Mouse (Mus musculus): Measurements from ENCODE around the gene Slc7a10.

The Slc7a10 gene

DNA sequence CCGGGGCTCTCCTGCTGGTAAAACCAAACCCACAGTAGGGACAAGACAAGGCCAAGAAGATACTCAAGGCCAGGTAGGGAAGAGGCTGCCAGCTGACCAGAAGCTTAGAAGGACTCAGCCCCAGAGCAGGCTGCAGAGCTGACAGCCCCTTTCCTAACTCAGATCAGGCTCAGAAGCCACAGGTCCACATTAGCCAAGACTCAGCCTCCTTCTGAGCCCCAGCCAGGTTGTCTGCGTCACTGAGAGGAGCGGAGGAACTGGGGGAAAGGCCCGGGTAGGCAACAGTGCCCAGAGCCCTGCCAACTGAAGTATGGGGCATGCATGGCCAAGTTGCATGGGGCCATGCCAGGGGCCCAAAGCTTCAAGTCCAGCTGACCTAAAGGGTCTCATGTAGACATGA lies 13.7 kb upstream of the Slc7a10 start:
- no peak for DNase-seq (ENCODE audit: low read depth, low spot score)

DNA sequence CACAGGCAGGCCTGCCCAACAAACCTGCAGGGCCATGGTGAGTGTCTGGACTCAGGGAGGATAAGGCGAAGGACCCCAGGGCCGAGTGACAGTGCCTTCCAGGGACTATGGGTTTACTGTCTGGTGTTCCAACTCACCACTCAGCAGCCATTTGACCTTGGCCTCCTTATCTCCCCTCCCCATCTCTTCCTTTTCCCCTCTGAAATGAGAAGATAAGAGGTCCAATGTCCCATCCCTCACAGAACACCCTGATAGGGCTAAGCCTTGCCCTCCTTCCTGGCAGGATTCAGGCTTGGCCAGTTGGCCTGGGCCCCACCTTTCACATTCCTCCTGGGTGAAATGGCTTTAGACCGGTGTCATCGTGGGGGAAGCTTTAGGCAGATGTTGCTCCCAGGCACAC lies 10.7 kb upstream of the Slc7a10 start:
- no peak for DNase-seq (ENCODE audit: low read depth, low spot score)

DNA sequence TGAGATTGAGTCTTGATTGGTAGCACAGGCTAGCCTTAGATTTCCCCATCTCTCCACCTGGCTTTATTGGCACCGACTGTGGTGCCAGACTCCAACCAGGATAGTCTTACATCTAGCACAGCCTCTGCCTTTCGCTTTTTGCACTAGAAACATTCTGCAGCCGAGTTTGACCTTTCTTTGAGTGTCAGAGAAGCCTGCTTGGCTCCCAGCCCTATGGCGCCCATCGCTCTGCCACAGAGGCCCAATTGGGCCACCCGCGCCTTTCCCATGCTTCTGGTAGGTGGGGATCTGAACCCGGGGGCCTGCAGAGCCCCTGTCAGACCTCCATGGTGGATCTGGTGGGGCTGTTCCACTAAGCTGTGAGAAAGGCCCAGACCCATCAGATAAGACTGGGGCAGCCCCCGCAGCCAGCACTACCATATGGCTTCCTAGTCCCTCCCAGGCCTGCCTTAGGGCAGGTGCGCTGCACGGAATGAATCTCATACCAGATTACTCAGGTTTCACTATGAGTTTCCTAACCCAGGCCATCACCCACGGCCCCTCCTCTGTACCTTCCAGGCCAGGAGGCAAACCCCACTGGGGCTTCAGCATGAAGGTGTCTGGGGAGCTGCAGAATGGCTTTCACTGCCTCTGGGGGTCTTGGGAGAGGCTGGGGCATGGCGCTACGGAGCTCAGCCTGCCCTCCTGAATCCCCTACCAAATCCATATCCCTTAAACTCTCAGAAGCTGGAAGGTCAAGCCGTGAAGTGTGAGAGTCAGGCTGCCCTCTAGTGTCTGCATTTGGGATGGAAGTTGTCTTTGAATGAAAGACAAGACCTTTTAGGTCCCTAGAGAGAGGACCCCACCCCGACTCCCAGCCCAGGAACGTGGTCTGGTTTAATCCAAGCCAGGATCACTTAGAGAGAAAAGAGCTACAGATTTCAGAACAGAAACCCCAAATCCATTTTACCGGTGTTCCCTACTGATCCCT lies 9.5 kb upstream of the Slc7a10 start:
- peak; percentile 47 for DNase-seq (ENCODE audit: low read depth, low spot score)

DNA sequence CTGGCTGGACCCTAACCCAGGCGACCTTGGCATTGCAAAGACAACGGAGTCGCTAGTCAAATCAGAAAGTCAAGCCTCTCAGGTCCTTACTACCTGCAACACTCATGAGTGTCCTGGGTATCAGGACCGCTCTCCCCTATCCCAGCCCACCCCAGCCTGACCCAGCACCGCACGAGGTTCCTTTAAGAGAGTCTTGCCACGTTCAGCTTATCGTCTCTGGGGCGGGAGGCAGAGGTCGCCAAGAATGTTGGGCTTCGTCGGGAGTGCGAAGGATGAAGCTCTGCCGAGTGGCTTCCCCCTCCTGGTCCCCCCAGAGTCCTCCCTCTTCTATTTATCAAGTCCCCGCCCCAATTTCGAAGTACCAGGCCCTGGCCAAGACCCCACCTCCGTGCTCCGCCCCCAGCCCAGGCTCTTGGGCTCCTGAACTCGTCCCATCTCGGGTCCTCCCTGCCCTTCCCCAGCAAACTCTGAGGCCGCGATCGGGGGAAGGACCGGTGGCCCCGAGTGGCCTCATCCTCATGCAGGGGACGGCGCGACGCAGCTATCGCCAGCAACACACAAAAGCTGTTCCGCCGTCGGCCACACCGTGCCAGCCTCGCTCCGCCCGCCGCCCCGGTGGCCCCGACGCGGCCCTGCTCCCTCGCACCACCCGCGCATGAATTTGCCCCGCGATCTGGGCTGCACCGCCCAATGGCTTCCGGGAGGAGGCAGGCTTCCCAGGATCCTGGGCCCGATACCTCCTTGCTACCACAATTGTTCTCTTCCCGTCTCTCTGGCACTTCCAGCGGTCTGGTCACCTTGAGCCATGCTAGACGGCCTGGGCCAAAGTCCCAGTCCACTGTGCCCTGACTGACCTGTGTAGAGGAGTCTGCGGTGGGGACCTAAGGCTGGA lies 1.1 kb upstream of the Slc7a10 start:
- peak; percentile 18 for DNase-seq (ENCODE audit: low read depth, low spot score)

DNA sequence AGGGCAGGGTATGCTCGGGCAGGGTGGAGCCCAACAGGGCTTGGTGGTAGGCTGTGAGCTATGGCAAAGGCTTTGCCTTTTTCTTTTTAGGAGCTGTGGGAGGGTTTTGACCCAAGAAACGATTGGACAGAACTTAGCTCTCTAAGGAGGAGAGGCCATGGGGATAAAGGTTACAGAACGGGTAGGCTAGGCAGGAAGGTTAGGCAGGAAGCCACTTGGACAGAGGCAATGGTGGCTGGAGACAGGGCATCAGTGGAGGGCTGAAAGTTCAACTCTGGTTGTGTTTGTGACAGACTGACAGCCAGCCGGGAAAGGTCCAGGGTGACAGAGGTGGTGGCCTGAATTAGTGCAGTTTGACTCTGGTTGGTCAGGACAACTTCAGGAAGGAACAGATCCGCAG lies 3.5 kb downstream of the Slc7a10 start:
- no peak for DNase-seq (ENCODE audit: low read depth, low spot score)

DNA sequence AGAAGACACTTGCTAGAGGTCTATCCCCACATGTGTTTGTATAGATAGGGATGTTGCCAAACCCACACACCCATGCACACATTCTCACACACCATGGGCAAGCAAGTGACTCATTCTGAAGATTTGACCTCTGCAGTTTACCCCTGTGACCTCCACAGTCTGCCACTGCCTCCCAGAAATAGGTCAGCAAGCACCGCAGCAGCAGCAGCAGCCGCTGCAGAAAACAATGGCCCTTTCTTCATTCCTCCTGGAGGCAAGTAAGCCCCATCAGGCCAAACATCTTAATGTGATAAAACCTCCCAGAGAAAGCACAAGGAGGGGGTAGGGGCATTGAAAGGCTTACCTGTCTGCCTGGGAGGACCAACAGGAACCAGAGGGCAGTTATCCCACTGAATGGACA lies 5.1 kb downstream of the Slc7a10 start:
- DNase-seq (ENCODE audit: low read depth, low spot score), result no peak

DNA sequence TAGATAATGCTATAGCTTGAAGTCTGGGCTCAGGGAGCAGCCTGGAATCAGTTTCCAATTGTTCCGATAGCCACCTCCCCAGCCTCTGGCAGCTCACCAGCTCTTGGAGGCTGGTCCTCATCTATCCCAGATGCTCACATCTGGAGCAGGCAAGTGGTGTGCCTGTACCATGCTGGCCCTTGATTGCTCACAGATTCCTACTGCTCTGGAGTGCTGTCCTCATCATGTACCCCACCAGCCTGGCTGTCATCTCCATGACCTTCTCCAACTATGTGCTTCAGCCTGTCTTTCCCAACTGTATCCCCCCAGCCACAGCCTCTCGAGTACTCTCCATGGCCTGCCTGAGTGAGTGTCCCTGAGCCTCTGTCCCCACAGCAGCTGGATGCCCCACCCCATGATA lies 10.8 kb downstream of the Slc7a10 start:
- DNase-seq (ENCODE audit: low read depth, low spot score), result no peak

DNA sequence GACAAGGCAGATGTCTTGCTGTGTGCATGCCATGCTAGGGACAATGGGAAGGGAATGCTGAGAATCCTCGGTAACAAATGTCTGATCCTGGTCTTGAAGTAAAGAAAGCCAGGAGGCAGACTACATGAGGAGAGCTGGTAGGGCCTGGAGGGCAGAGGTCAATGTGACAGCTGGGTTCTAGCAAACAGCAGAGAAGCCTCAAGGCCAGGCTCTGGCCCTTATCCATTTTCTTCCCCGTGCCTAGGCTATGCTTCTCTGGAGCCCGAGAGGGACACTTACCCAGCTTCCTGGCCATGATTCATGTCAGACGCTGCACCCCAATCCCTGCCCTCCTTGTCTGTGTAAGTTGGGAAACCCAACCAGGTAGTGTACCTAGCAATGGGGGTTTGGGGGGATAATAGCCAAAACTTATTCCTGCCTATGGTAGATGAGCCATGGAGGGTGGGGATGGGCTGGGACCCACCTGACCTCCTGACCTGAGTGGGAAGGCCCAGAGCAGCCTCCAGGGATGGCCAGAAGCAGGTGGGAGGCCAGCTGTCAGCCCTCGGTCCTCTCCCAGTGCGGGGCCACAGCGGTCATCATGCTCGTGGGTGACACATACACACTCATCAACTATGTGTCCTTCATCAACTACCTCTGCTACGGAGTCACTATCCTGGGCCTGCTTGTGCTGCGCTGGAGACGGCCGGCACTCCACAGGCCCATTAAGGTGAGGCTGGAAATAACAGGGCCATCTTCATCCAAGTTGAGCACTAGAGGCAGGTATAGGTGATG lies 13.0 kb downstream of the Slc7a10 start:
- DNase-seq (ENCODE audit: low read depth, low spot score), result no peak

DNA sequence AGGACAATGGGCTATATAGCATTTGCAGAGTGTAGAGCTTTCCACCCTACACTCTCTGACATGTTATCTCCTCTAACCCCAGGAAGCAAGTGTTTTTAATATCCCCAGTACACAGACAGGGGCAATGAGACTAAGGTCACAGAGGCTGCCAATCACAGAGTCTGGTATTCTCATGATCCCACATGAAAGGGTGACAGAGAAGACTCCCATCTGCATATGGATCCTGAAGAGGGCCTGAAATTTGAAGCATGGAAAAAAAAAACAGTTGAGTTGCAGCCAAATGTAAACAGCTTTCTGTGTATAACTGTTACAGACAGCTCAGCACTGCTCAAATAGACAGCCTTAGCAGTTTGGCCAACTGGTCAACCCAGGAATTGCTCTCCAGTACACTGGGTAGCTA lies 13.6 kb downstream of the Slc7a10 start:
- no peak for DNase-seq (ENCODE audit: low read depth, low spot score)

DNA sequence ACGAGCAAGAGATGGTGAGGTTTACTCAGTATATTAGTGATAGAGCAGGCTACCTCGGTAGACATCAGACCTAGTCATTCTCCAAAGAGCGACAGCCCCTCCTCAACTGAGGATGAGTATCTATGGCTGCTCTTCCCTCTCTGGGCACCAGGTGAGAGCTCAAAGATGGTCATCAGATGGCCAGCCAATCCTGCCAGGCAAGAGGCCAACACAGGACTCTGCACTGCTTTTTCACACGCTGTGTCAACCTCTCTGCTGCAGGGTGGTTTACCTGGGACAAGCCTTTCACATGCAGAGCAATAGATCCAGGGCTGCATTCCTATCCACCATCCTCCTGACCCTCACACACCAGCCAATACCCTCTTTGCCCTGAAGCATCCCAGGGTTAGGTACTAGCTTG lies 25.6 kb downstream of the Slc7a10 start:
- peak; percentile 52 for DNase-seq (ENCODE audit: low read depth, low spot score)

DNA sequence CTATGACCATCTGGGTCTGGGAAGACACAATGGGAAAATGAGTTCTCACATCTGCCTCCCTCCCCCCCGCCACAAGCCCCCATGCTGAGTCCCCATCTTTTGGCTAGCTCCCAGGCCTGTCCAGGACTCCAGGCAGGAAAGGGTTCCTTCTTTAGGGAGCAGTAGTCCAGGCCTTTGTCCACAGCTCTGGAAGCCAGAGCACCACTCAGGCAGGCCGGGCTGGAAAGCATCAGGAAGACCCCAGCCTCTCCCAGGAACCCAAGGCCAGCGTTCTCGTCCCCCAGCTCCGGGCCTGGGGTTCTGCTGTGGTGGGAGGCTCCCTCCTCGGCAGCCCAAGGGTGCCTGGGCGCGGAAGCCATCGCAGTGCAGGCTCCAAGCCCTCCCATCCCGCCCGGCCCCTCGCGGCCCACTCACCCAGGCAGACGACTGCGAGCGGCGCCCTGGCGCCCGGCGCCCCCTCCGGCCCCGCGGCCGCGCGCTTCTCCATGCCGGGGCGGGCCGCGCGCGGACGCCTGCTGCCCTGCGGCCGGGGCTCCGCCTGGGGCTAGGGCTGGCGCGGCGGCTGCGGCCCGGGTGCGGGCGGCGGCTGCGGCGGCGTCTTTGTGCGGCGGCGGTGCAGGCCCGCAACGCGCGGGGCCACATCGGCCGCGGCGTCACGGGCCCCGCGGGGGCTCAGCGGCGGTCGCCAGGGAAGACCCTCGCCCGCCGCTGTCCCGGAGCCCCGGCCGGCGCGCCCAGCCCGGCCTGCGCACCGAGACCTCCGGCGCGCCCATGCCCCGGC lies 28.4 kb downstream of the Slc7a10 start:
- peak; percentile 34 for DNase-seq (ENCODE audit: low read depth, low spot score)

DNA sequence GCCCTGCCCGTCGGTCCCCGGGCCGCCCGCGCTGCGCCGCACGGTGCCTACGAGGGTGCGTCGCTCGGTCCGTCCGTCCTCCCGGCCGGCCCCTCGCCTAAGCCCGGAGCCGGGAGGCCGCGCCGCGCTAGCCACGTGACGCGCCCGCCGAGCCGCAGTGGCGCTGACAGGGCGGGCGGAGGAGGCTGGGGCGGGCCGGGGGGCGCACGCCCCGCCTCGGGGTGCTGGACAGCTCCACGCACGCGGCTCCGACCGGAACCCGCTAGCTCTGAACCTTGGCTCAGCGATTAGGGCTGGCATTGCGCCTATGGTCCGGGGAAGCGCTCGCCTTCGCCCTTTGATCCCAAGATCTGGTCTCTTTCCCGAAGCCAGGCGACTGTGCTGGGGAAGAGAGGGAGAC lies 29.0 kb downstream of the Slc7a10 start, which contains the start of gene Lrp3:
Lrp3 (minus strand) TSS at position 274 of the 400 bp plus-strand sequence.
- DNase-seq (ENCODE audit: low read depth, low spot score), result peak; percentile 86

DNA sequence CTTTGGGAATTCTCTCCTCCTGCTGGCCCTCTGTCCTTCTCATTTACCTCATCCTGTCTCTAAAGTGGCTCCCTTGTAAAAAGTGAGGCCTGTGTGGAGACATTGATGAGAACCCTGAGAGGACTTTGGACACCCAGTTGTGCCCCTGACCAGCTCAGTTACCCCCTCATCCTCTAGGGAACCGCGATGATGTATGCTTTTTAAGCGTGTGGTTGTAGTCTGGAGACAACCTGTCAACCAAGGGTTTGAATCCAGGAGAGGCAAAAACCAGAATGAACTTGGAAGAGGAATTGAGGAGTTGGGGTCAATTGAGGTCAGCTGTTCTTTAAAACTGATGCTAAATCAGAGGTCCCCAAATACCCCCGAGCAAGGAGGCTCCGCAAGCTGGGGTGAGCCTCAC lies 29.5 kb downstream of the Slc7a10 start:
- DNase-seq (ENCODE audit: low read depth, low spot score), result no peak

DNA sequence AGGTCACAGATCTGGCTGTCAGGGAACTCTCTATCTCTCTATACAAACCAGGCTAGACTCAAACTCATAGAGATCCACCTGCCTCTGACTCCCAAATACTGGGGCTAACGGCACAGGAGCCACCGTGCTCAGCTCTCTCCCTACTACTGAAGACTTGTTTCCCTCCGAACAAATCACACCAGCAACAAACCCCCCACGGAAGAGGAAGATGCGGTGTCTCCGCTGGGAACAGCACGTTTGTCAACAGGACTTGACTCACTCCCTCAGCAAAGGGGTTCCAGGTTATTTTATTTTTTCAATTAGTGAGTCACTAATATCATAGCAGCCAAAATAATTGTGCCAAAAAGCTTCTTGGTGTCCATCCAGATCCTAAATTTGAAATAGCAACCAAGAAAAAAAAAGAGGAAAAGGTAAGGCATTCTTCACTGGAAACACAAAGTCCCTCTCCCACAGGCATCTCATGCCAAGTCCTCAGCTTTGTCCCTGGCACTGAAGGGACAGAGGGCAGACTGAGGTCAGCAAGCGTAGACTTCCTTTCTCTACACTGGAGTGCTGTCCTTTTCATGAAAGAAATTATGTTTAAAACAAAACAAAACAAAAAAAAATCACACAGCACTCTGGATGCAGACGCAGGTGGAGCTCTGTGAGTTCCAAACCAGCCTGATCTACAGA lies 34.6 kb downstream of the Slc7a10 start:
- DNase-seq (ENCODE audit: low read depth, low spot score), result no peak

DNA sequence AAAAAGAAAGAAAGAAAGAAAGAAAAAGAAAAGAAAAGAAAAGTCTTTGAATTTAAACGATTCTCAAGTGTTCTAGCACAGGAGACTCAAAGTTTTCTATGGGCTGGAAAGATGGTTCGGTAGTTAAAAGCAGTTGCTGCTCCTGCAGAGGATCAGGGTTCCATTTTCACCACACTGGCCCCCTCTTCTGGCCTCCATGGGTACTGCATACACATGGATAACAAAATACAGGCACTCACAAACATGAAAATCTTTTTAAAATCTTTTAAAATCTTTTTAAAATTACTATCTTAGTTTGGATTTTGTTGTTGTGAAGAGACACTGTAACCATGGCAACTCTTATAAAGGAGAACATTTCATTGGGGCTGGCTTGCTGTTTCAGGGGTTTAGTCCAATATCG lies 44.1 kb downstream of the Slc7a10 start:
- DNase-seq (ENCODE audit: low read depth, low spot score), result no peak

DNA sequence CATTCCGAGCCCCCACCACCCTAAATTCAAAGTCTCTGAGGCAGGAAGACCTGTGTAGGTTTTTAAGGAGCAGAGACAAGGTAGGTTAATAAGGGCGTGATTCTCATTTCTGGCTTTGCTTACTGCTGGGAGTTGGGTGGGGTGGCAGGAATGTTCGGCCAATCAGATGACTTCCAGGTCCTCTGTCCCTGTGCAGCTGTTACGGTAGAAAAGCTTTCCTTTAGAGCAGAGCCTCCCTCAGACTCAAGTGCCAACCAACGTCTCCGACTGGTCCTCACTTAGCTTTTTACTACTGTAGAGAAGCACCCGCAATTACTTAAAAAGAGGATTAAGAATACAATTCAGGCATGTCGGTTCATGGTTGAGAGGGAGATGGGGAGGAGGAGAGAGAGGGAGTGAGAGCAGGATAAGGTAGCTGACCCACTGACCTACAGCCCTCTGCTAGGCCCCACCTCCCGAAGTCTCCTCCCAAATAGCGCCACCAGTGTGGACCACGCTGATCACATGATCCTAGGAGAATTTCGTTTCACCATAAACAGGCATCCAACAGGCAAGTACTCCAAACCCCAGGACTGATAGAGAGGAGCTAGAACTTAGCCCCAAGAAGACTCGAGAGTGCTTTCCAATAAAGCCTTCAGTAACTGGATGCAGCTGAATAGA lies 46.7 kb downstream of the Slc7a10 start:
- no peak for DNase-seq (ENCODE audit: low read depth, low spot score)

DNA sequence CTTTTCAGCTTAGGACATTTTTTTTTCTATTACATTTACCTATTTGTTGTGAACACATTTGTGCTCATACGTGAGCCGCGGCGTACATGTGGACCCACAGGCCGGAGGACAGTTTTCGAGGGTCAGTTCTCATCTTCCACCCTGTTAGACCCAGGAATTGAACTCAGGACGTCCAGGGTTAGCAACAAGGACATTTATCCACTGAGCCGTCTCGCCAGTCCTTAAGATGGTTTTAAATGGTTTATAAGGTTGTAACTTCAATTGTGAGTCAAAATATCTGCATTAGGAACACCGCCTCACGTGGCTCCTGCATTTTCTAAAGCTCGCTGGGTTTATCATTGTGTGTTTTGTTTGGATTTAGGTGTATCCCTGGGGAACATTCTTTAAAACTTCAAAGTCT lies 47.7 kb downstream of the Slc7a10 start:
- DNase-seq (ENCODE audit: low read depth, low spot score), result peak; percentile 27

DNA sequence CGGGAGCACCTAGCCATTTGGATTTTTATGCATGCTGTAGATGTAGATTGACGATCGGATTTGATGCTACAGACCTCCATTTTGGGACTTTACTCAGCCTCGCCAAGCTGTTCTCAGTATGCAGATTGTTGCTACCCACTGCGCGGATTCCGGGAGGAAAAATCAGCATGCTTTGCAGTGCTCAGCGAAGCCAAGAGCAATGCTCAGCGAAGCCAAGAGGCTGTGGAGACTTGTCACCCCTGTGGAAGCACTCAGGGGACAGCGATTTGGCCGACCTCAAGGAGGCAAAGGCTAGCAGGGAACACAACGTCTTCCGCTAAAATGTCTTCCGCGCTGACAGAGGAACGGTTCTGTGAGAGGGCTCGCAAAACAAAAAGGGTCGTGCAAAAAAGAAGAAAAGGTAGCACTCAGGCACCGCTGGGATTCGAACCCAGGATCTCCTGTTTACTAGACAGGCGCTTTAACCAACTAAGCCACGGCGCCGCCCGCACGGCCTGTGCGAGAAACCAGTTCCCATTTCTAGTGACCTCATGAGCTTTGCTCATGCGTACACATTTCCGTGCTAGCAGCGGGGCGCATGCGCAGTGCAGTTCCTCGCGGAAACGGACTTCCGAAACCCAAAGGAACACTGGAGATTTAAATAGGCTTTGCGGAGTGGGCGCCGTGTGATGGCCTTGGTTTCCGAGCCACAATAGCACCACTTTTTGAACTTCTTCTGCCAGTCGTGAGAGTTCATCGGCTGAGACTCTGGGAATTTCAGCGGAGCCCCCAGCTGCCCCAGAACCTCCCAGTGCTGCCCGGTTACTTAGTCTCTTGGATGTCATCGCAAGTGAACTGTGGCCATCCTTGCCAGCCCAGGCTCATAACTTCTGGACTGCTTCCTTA lies 48.4 kb downstream of the Slc7a10 start:
- DNase-seq (ENCODE audit: low read depth, low spot score), result peak; percentile 98

DNA sequence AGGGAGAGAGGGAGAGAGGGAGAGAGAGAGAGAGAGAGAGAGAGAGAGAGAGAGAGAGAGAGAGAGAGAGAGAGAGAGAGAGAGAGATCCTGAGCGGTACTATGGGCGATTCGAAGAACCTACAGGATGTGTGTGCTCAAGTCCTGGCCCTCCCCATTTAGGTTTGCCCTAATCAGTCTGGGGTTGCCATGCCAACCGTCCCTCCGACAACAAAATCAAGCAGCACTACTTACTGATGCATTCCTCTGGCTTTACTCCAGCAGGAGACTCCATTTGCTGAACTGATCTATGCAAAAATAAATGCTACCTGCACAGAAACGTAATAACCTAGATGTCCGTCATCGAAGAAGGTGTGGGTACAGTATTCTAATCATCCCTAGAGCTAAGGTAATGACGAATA lies 49.1 kb downstream of the Slc7a10 start:
- DNase-seq (ENCODE audit: low read depth, low spot score), result peak; percentile 94
